Mouse (Mus musculus) brown adipose tissue, adult 24 weeks (tissue): ENCODE data around the gene Larp7. TPM values are rescaled to one million over a fixed set of nuclear protein-coding genes. Genes with fewer than 3 reads are reported as not detected.

ENCODE experiments used
- H3K27ac ChIP-seq: fragments of 200-500 bp; replicated peaks from 2 replicates; pipeline ENCODE4 v1.5.1; 2012; ENCODE audit warnings: low read depth, mild to moderate bottlenecking, low read length
- H3K4me1 ChIP-seq: fragments of 200-500 bp; 2 replicates; pipeline ENCODE4 v1.6.1; 2012; ENCODE audit warnings: low read length, mixed read lengths; ENCODE audit not compliant: control insufficient read depth, insufficient read depth, insufficient read length
- H3K4me3 ChIP-seq: fragments of 200-500 bp; 2 replicates; pipeline ENCODE4 v1.5.1; 2012; ENCODE audit warnings: low read depth, mild to moderate bottlenecking, low read length, moderate library complexity; ENCODE audit not compliant: insufficient read depth
- polyA plus RNA-seq: library from polyadenylated mRNA; stranded (reverse); fragments of >200 nt; gene quantifications from 2 replicates; pipeline ENCODE4 v1.2.4, GENCODE M21; 2012; ENCODE audit not compliant: missing spikeins, insufficient read depth, insufficient read length

Gene Larp7
- polyA plus RNA-seq, result 14.6 and 17.3 TPM in 2 replicates

DNA sequence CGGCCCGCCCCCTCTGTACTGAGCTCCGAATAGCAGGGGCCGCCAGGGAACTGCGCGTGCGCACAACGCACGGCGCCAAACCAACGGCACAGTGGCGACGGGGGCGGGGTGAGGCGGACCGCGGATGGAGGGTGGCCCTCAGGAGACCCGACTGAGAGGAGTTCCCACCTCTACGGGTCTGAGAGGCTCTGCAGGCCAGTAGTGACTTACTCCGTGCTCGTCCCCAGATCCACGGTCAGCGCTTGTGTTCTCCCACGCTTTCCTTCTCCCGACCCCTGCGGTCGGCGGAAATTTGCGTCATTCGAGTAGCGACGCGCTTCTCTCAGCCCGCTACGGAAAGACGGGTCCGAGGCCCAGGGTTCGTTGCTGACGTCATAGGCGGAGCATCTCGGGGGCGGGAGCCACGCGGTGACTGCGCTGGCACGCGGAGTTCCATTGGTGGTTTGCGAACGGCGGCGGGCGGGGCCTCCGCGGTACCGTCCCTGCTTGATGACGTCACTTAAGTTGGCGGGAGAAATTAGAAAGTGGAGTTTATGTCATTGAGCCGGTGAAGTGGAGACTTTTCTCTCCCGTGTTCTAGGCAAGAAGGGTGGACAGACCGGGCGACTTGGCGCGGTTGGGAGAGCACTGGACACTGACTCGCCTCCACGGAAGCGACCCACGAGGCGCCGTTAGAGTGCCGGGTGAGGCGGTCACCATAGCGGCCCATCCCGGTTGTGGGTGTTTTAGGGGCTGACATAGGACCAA is at the start of gene Larp7, which contains the start of gene Zgrf1:
Larp7 (minus strand) TSS at position 377 of the 747 bp plus-strand sequence.
Zgrf1 (plus strand) TSS at position 517 of the 747 bp plus-strand sequence.
- H3K4me3 ChIP-seq, result peak within 1 kb of the TSS; percentile 88
- H3K4me1 ChIP-seq, result no peaks in the 10 kb centered on the region

GRCm38 (mm10) chr3:127597136-127597535 is 44.0 kb upstream of the Larp7 start:
- no peaks in the 10 kb centered on the region for H3K4me1 ChIP-seq
- H3K27ac ChIP-seq, result no peak overlapping the region
- no peak overlapping the region for H3K4me3 ChIP-seq

More for the DNA sequence above, at the start of gene Larp7, which contains the start of gene Zgrf1:
- peak within 1 kb of the TSS; percentile 98 for H3K27ac ChIP-seq

DNA sequence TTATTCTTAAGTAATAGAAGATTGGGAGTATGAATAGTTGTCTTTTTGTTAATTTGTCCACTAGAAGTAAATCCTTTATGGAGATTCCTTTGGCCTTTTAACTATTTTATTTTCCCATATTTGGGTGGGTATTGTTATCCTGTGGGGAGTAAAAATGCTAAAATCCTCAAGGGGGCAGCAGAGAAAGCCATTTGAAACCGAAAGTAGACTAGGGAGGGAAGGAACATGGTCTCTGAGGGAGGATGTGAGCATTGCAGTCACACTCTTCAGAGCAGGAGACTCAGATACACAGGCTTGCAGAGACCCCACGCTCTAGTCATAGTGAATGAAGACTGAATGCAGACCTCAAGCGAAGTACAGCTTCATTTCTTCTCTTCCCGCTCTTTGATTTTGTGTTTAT is 19.4 kb upstream of the Larp7 start:
- no peak overlapping the region for H3K4me3 ChIP-seq
- H3K27ac ChIP-seq, result no peak overlapping the region
- H3K4me1 ChIP-seq, result no peaks in the 10 kb centered on the region

DNA sequence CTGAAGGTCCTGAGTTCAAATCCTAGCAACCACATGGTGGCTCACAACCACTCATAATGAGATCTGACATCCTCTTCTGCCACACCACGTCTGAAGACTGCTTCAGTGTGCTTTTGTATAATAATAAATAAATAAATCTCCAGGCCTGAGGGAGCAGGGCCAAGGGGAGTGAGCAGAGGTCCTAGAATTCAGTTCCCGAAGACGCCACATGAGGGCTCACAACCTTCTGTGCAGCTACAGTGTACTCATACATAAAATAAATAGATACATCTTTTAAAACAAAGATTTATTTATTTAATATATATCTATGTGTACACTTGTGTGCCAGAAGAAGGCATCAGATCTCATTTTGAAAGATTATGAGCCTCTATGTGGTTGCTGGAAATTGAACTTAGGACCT is 12.0 kb upstream of the Larp7 start:
- no peak overlapping the region for H3K27ac ChIP-seq
- H3K4me1 ChIP-seq, result no peaks in the 10 kb centered on the region
- H3K4me3 ChIP-seq, result no peak overlapping the region

DNA sequence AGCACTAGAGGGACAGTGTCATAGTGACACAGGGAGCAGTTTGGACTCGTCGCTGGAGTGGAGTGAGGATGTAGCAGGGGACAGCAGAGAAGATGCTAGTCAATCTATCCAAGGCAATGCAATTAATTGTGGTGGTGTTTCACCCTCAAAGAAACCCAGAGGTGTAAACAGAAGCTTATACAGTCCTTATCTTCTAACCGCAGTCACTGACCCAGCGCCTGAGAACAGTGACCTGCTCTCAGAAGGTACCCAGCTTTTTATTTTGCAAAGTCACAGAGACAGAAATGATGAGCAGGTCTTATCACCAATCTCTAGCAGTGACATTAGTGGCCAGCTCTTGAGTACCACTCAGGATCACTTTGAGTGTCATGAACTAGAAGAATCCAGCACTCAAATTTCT is 9.8 kb upstream of the Larp7 start:
- H3K4me3 ChIP-seq, result no peak overlapping the region
- no peaks in the 10 kb centered on the region for H3K4me1 ChIP-seq
- H3K27ac ChIP-seq, result no peak overlapping the region

DNA sequence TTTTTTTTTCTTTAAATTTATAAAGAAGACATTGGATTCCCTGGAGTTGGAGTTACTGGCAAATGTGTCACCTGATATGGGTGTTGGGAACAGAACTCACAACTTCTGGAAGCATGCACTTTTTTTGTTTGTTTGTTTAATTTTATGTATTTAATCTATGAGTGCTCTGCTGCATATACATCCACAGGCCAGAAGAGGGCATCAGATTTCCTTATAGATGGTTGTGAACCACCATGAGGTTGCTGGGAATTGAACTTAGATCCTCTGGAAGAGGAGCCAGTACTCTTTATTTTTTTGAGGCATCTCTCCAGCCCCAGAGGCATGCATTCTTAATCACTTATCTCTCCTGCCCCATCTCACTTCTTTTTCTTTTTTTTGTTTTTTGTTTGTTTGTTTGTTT is 5.1 kb upstream of the Larp7 start:
- Histone ChIP-seq H3K4me1 (no peaks in the 10 kb centered on the region), H3K4me3 (no peak overlapping the region), H3K27ac (no peak overlapping the region)

DNA sequence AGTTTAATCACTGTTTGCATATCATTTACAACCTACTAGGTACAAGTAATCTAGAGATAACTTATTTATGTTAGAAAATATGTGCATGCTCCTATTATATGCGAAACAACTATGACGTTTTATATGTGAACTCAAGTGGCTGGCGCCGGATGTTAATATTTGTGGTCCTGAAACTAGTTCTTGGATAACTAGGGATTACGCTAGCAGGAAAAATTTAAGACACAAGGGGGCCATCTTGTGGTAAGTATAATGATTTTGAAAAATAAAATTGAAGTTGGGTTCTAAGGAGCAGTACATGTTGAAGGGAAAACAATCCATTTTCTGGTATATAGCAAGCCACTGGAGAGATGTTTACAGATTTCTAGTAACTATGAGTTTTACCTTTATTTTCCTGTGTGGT is 1.6 kb upstream of the Larp7 start:
- H3K27ac ChIP-seq, result no peak overlapping the region
- no peaks in the 10 kb centered on the region for H3K4me1 ChIP-seq
- H3K4me3 ChIP-seq, result no peak overlapping the region

- Histone ChIP-seq H3K4me3 (peak overlapping the region; percentile 88), H3K4me1 (no peaks in the 10 kb centered on the region), H3K27ac (no peak overlapping the region)
These were observed 533 bp upstream of the Larp7 start for GRCm38 (mm10) chr3:127553720-127554043.

- no peaks in the 10 kb centered on the region for H3K4me1 ChIP-seq
- peak overlapping the region; percentile 59 for H3K27ac ChIP-seq
- peak overlapping the region; percentile 50 for H3K4me3 ChIP-seq
These were observed 646 bp downstream of the Larp7 start for GRCm38 (mm10) chr3:127552434-127552972.

- Histone ChIP-seq H3K4me1 (no peaks in the 10 kb centered on the region), H3K27ac (no peak overlapping the region), H3K4me3 (no peak overlapping the region)
These were observed 5.3 kb downstream of the Larp7 start for GRCm38 (mm10) chr3:127547882-127548281.

- H3K4me3 ChIP-seq, result no peak overlapping the region
- H3K4me1 ChIP-seq, result no peaks in the 10 kb centered on the region
These were observed 8.5 kb downstream of the Larp7 start for GRCm38 (mm10) chr3:127544610-127545121.

GRCm38 (mm10) chr3:127543976-127544375 is 9.2 kb downstream of the Larp7 start:
- no peaks in the 10 kb centered on the region for H3K4me1 ChIP-seq
- H3K27ac ChIP-seq, result no peak overlapping the region
- no peak overlapping the region for H3K4me3 ChIP-seq

More at GRCm38 (mm10) chr3:127544610-127545121, 8.5 kb downstream of the Larp7 start:
- H3K27ac ChIP-seq, result no peak overlapping the region

DNA sequence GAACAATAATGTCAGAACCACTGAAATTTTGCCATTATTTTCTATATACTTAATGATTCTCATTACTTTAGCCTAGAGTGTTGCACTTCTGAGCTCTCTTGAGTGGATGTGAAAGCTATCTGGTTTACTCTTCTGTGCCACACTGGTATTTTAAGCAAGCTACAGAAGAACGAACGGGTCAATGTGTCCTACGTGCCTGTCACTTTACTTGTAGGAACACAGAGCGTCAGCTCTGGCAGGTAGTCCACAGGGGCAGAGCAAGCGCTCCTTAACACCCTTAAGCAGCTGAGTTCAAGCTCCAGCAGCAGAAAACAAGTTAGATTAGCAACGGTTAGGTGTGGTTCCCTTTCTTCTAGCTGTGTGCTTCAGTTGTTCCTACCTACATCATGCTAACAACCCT is 14.0 kb downstream of the Larp7 start:
- H3K27ac ChIP-seq, result no peak overlapping the region
- no peak overlapping the region for H3K4me3 ChIP-seq
- H3K4me1 ChIP-seq, result no peaks in the 10 kb centered on the region

GRCm38 (mm10) chr3:127530293-127530692 is 22.9 kb downstream of the Larp7 start:
- Histone ChIP-seq H3K27ac (no peak overlapping the region), H3K4me1 (peaks cover 5% of the 10 kb centered on the region), H3K4me3 (no peak overlapping the region)

GRCm38 (mm10) chr3:127529824-127530223 is 23.3 kb downstream of the Larp7 start:
- Histone ChIP-seq H3K4me1 (peaks cover 5% of the 10 kb centered on the region), H3K4me3 (no peak overlapping the region), H3K27ac (no peak overlapping the region)

DNA sequence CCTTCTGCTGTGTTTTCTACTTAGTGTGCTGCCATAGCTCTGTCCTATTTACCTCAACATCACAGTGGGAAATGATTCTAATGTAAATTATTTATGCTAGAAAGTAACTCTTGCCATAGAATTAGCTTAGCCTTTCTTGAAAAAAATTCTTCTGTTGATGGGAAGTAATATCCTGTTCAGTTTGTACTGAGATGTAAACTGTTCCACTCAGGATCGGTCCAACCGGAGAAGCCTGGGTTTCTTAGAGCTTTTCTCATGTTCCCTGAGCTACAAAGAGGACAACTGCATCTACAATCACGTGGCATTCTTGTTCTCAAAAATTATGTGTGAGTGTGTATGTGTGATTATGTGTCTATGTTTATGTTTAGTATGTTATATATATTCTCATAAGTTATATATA is 23.9 kb downstream of the Larp7 start:
- H3K27ac ChIP-seq, result no peak overlapping the region
- H3K4me3 ChIP-seq, result no peak overlapping the region
- peaks cover 5% of the 10 kb centered on the region for H3K4me1 ChIP-seq
